Mouse (Mus musculus): ENCODE data around the gene Arpc1a.
"Not testable (repeated sequence)": the region's sequence is repeated elsewhere in the genome, so short reads cannot be mapped to it uniquely, and the experiment has no call there.

The Arpc1a gene

GRCm38 (mm10) chr5:145083632-145084451, at the start of gene Arpc1a, which contains the start of gene Kpna7:
TSS of gene Arpc1a (plus strand) at chr5:145083830.
TSS of gene Kpna7 (minus strand) at chr5:145084030.
- DNase-seq = peak; percentile 91 to 93

DNA sequence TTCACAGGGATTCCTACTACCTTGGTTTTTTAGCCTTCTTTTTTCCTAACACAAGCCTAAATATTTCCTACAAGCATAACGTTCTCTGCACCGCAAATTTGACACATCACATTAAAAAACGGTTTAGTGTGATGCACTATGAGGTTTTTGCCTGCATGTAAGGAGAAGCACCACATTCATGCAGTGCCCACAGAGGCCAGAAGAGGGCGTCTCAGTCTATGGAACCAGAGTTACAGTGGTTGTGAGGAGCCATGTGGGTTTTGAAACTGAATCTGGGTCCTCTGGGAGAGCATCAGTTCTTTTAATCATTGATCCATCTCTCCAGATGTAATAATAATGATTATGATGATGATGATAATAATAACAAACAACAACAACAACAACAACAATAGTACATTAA, 42.0 kb upstream of the Arpc1a start:
- DNase-seq = peak; percentile 26 to 33

DNA sequence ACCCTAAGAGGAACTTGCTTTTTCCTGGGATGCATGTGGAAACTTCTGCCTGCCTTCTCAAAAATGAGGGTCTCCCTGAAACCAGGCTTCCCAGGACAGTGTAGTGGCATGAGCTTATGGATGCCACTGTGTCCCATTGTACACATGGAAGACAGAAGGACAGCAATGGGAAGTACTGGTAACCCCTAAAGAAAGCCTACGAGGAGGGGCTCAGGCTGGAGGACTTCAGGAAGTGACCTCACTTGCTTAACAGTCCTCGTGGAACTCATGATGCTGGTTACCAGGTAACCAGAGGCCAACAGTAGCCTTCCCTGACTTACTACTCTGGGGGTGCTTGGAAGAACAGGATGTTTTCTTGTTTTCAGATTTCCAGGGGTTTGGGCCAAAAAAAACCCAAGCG, 40.9 kb upstream of the Arpc1a start, which contains the start of gene 1700018F24Rik:
TSS of gene 1700018F24Rik (plus strand) at position 301 of the 400 bp plus-strand sequence.
- DNase-seq = not testable (repeated sequence)

DNA sequence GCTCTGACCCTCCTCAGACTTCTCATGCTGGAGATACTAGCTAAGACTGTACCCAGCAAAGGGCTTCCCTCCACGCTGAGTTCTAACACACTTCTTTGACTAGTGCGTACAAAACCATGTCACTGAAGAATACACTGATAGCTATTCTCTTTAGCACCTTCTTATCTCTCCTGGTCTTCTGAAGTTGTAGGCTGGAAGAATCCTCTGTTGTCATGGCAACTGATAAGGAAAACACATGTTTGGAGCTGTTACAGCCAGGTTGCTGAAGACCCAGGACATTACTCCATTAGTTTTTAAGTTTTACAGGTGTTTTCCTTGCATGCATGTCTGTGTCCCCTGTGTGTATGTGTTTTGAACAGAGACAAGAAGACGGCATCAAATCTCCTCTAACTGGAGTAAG, 29.4 kb upstream of the Arpc1a start:
- DNase-seq = not testable (repeated sequence)

DNA sequence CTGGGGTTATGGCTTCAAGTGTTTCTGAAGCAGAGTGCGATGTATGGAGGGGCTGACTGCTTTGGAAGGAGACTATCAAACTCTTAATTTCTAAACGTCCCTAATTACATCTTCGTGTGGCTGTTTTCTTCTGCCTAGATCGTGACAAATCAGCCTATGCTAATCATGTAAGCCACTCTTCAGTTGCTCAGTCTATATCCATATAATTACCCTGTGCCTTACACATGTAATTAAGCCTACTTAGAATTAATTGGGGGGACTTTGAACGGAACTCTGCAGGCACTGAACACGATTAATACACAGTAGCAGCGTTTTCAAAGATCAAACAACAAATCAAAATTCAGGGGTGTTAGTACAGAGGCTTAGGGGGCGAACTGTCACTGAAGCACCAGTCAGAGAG, 25.7 kb upstream of the Arpc1a start:
- no peak for DNase-seq

GRCm38 (mm10) chr5:145058722-145059121, 24.9 kb upstream of the Arpc1a start:
- DNase-seq = no peak

- no peak for DNase-seq
Observed at GRCm38 (mm10) chr5:145059524-145059923, 24.1 kb upstream of the Arpc1a start.

DNA sequence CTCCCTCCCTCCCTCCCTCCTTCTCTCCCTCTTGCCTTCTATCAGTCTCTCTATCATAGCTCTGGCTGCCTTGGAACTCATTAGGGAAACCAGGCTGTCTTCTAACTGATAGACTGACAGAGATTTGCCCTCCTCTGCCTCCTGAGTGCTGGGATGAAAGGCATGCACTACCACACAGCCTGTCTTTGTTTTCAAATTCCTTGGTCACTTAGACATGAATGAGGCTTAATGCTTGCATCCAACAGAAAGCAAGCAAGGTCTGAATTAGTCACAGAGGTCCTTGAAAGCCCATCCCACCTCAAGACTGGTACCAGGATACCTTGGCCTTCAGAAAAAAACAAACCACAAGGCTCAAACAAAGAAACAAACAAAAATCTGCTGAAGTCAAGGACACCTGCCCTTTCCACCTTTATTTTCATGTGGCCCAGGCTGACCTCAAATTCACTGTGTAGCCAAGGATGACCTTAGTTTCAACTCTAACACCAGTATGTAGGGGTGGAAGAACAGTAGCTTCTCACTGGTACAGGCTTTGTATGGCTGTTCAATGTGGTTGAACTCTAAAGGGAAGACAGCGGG, 18.8 kb upstream of the Arpc1a start:
- no peak for DNase-seq

GRCm38 (mm10) chr5:145068863-145069262, 14.8 kb upstream of the Arpc1a start:
- DNase-seq = no peak

DNA sequence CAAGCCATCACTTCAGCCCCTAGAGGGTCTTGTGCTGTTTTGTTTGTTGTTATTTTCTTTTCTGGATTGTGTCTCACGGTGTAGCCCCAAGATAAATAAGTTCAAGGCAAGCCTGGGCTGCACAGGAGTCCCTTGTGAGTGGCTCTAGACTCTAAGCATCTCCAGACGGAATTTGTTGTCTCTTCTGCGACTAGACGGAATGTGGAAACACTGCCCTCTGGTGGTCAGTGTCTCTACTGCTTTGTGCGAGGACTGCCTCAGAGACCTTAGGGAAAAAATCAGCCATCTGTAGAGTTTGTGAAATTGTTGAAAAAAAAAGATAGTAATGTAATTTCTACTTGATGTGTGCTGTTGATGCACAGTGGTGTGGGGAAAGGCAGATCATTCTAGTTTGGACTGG, 13.9 kb upstream of the Arpc1a start:
- peak; percentile 75 to 77 for DNase-seq

DNA sequence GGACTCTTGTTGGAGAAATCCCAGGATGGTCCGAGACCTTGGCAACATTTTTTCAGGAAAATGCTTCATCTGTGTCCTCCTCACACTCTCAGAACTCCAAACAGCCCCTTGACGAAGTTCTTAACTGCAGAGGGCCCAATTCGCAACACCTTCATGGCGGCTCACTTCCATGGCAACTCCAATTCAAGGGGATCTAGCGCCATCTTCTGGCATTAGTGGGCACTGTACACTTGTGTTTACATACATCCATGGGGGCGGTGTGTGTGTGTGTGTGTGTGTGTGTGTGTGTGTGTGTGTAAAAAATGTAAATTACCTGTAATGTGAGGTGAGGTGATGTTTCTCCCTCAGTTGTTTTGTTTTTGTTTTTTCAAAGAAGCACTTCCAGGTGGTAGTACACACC, 12.3 kb upstream of the Arpc1a start:
- peak in 1 of 2 experiments; percentile 11 for DNase-seq

- DNase-seq = no peak
Observed at GRCm38 (mm10) chr5:145075081-145075480, 8.5 kb upstream of the Arpc1a start.

- no peak for DNase-seq
Observed at GRCm38 (mm10) chr5:145081866-145082613, 1.6 kb upstream of the Arpc1a start.

- DNase-seq = not testable (repeated sequence)
Observed at GRCm38 (mm10) chr5:145083201-145083600, 429 bp upstream of the Arpc1a start.

DNA sequence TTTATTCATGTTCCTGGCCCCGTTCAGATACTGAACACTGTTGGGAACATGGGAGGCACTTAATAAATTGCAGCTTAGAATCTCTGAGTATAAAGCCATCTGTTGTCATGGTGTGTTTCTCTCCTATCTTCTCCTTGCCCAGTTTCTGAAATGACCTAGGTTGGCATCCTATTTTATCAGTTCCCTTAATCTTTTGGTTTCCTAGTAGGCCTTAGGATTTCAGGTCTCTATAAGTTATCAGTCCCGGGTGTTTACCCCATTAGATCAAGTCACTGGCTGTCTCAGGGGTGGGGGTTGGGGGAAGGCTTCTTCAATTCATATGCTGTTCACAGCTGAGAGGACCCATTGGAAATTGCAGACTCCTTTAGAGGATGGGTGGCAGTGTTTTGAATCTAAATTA, 1.2 kb downstream of the Arpc1a start:
- no peak for DNase-seq

GRCm38 (mm10) chr5:145088186-145088585, 4.6 kb downstream of the Arpc1a start:
- DNase-seq = peak in 1 of 2 experiments; percentile 28

GRCm38 (mm10) chr5:145089878-145090277, 6.2 kb downstream of the Arpc1a start:
- DNase-seq = no peak

DNA sequence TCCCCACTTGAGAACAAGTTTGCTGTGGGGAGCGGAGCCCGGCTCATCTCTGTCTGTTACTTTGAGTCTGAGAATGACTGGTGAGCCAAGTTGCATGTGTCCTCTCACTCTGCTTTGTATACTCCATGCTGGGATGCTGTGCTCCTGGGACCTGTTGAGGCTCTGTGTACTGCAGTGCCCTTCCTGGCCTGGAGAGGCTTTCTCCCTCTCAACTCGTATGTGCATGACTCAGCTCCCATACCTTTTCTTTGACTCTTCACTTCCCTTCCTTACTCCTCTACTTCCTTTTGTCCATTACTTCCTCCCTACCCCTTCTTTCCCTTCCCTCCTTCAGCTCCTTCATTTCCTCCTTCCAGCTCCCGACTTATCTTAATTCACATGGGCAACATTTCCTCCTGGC, 12.6 kb downstream of the Arpc1a start:
- no peak for DNase-seq

- DNase-seq = no peak
Observed at GRCm38 (mm10) chr5:145098340-145098821, 14.8 kb downstream of the Arpc1a start.

DNA sequence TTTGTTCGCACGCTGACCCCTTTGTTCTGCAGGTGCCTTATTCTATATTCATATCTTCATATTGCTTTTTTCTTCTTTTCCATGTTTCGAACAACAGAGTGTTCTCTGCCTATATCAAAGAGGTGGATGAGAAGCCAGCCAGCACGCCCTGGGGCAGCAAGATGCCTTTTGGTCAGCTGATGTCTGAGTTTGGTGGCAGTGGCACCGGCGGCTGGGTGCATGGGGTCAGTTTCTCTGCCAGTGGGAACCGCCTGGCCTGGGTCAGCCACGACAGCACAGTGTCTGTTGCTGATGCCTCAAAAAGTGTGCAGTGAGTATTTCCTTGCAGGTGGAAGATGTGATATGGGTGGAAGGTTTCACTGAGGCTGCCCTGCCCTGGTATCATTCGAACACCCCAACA, 17.3 kb downstream of the Arpc1a start:
- DNase-seq = no peak

- DNase-seq = not testable (repeated sequence)
Observed at GRCm38 (mm10) chr5:145101451-145101850, 17.8 kb downstream of the Arpc1a start.

DNA sequence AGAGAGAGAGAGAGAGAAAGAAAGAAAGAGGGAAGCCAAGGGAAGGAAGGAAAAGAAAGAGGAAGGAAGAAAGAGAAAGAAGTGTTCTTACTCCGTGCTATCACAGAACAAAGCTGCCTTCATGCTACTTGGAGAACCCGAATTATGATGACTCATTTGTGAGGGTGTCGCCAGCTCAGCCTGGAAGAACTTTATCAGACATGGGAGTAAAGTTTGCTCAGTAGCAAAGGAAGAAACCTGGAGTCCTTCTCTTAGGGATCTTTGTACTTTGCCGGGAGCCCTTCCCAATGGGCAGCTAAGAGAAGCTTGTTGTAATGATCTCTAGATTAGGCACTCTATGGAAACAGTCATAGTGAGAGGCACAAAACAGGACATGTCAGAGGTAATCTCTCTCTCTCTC, 19.1 kb downstream of the Arpc1a start:
- DNase-seq = no peak

GRCm38 (mm10) chr5:145104328-145104727, 20.7 kb downstream of the Arpc1a start:
- DNase-seq = no peak

Measured in B cell, adult 2 months (primary cell).